Mouse (Mus musculus): ENCODE data around the gene Trub1.

Gene Trub1

GRCm38 (mm10) chr19:57494020-57494419 is 41.3 kb downstream of the Trub1 start:
- DNase-seq (ENCODE audit: low read depth, low spot score), result peak; percentile 48

GRCm38 (mm10) chr19:57498110-57498743 is 45.5 kb downstream of the Trub1 start:
- no peak for DNase-seq (ENCODE audit: low read depth, low spot score)

GRCm38 (mm10) chr19:57498884-57499410 is 46.2 kb downstream of the Trub1 start:
- no peak for DNase-seq (ENCODE audit: low read depth, low spot score)

GRCm38 (mm10) chr19:57500254-57500653 is 47.5 kb downstream of the Trub1 start:
- DNase-seq (ENCODE audit: low read depth, low spot score), result no peak

- no peak for DNase-seq (ENCODE audit: low read depth, low spot score)
Measured at GRCm38 (mm10) chr19:57503144-57503543, 50.4 kb downstream of the Trub1 start.

- no peak for DNase-seq (ENCODE audit: low read depth, low spot score)
Measured at GRCm38 (mm10) chr19:57505048-57505932, 52.6 kb downstream of the Trub1 start.

- DNase-seq (ENCODE audit: low read depth, low spot score), result no peak
Measured at GRCm38 (mm10) chr19:57506591-57506990, 53.9 kb downstream of the Trub1 start.

GRCm38 (mm10) chr19:57508261-57508788 is 55.6 kb downstream of the Trub1 start:
- no peak for DNase-seq (ENCODE audit: low read depth, low spot score)

GRCm38 (mm10) chr19:57509758-57510319 is 57.1 kb downstream of the Trub1 start:
- DNase-seq (ENCODE audit: low read depth, low spot score), result no peak

- no peak for DNase-seq (ENCODE audit: low read depth, low spot score)
Measured at GRCm38 (mm10) chr19:57510836-57511235, 58.1 kb downstream of the Trub1 start.

GRCm38 (mm10) chr19:57513123-57513522 is 60.4 kb downstream of the Trub1 start:
- no peak for DNase-seq (ENCODE audit: low read depth, low spot score)

- peak; percentile 39 for DNase-seq (ENCODE audit: low read depth, low spot score)
Measured at GRCm38 (mm10) chr19:57521721-57522120, 69.0 kb downstream of the Trub1 start.

- DNase-seq (ENCODE audit: low read depth, low spot score), result peak; percentile 37
Measured at GRCm38 (mm10) chr19:57523363-57523762, 70.7 kb downstream of the Trub1 start.

- DNase-seq (ENCODE audit: low read depth, low spot score), result no peak
Measured at GRCm38 (mm10) chr19:57525693-57526092, 73.0 kb downstream of the Trub1 start.

GRCm38 (mm10) chr19:57530212-57530611 is 77.5 kb downstream of the Trub1 start:
- no peak for DNase-seq (ENCODE audit: low read depth, low spot score)

- no peak for DNase-seq (ENCODE audit: low read depth, low spot score)
Measured at GRCm38 (mm10) chr19:57534262-57534661, 81.5 kb downstream of the Trub1 start.

GRCm38 (mm10) chr19:57536512-57536911 is 83.8 kb downstream of the Trub1 start:
- DNase-seq (ENCODE audit: low read depth, low spot score), result no peak

GRCm38 (mm10) chr19:57537510-57538182 is 84.9 kb downstream of the Trub1 start:
- no peak for DNase-seq (ENCODE audit: low read depth, low spot score)

- no peak for DNase-seq (ENCODE audit: low read depth, low spot score)
Measured at GRCm38 (mm10) chr19:57540118-57540517, 87.4 kb downstream of the Trub1 start.

Data from R1 (cell line).